Mouse (Mus musculus) liver, embryonic 14.5 days (tissue): Measurements from ENCODE around the gene Smg6. TPM values are rescaled to one million over a fixed set of nuclear protein-coding genes. Genes with fewer than 3 reads are reported as not detected.

Experiments used
- ATAC-seq: fragments of 200-750 bp; cut with Nextera tagmentation; 2 replicates; pipeline ENCODE4 v1.8.0; 2017; ENCODE audit warnings: moderate number of reproducible peaks, mild to moderate bottlenecking, moderate library complexity; ENCODE audit not compliant: insufficient read depth
- DNase-seq, 3 experiments: peaks; one replicate each; pipeline ENCODE4 v3.0.0-alpha.2; 2012 to 2013; ENCODE audit warnings: low read depth in 3 of 3, low spot score in 3 of 3
- H3K27ac ChIP-seq: fragments of 300-500 bp; sonication (generic); 2 replicates; pipeline ENCODE4 v1.5.1; 2014; ENCODE audit warnings: moderate library complexity, mild to moderate bottlenecking, control low read depth, inconsistent platforms
- H3K27me3 ChIP-seq: fragments of 300-500 bp; sonication (generic); 2 replicates; pipeline ENCODE4 v1.6.1; 2014; ENCODE audit warnings: mild to moderate bottlenecking, low read length, moderate library complexity; ENCODE audit not compliant: control insufficient read depth, insufficient read depth
- H3K36me3 ChIP-seq: fragments of 300-500 bp; sonication (generic); replicated peaks from 2 replicates; pipeline ENCODE4 v1.6.1; 2014; ENCODE audit warnings: low read depth; ENCODE audit not compliant: control insufficient read depth, insufficient read depth
- H3K4me1 ChIP-seq, 2 experiments: fragments of 200-500 bp in 1 of 2; fragments of 300-500 bp in 1 of 2; sonication (generic) in 1 of 2; replicated peaks; 2 replicates each; pipeline ENCODE4 v1.6.1; 2012 to 2014; ENCODE audit warnings: antibody characterized with exemption in 1 of 2, inconsistent platforms in 1 of 2, low read length in 1 of 2; ENCODE audit not compliant: control insufficient read depth in 2 of 2, insufficient read depth in 2 of 2
- H3K4me2 ChIP-seq: fragments of 300-500 bp; sonication (generic); 2 replicates; pipeline ENCODE4 v1.6.1; 2014; ENCODE audit warnings: low read depth, mild to moderate bottlenecking, control low read depth, moderate library complexity
- H3K4me3 ChIP-seq, 2 experiments: fragments of 200-500 bp in 1 of 2; fragments of 300-500 bp in 1 of 2; sonication (generic) in 1 of 2; 2 replicates each; pipeline ENCODE4 v1.5.1; 2012 to 2014; ENCODE audit warnings: low read depth in 2 of 2, low read length in 2 of 2, mild to moderate bottlenecking in 2 of 2, control low read depth in 1 of 2, inconsistent platforms in 1 of 2, moderate library complexity in 1 of 2; ENCODE audit not compliant: insufficient read depth in 1 of 2
- H3K9ac ChIP-seq: fragments of 300-500 bp; sonication (generic); replicated peaks from 2 replicates; pipeline ENCODE4 v1.6.1; 2014; ENCODE audit warnings: mild to moderate bottlenecking, control low read depth, moderate library complexity
- H3K9me3 ChIP-seq: fragments of 300-500 bp; sonication (generic); 2 replicates; pipeline ENCODE4 v1.6.1; 2016; ENCODE audit warnings: low read length, mixed read lengths; ENCODE audit not compliant: control insufficient read depth
- CTCF ChIP-seq: IDR thresholded peaks from 2 replicates; pipeline ENCODE4 v1.5.1; 2016; ENCODE audit warnings: antibody characterized with exemption, low read depth, control low read depth
- EP300 ChIP-seq: IDR thresholded peaks from 2 replicates; pipeline ENCODE4 v1.6.1; 2016; ENCODE audit warnings: antibody characterized with exemption, low read depth
- WGBS: fragments of 180-500 bp; shearing (Covaris S2); extraction: QIAGEN DNeasy Blood & Tissue Kit; methylation state at CpG from one replicate; pipeline ENCODE4 v1.1.7; 2014; ENCODE audit not compliant: insufficient replicate concordance; 5-methylcytosine and 5-hydroxymethylcytosine counted together
- polyA plus RNA-seq, 2 experiments: library from polyadenylated mRNA; depleted of rRNA in 1 of 2; stranded (reverse) in 1 of 2; unstranded in 1 of 2; fragments of >200 nt; fragmentation: Nextera tagmentation in 1 of 2; extraction: Ambion mirVana in 1 of 2; gene quantifications; 2 replicates each; pipeline versions ENCODE4 v1.2.1 to v1.2.3; 2012 to 2014

The Smg6 gene
- polyA plus RNA-seq, 2 experiments = 3.2 to 5.9 TPM

GRCm38 (mm10) chr11:75162591-75163080 is 237.0 kb downstream of the Smg6 start:
- no peaks in the 10 kb centered on the region for H3K9me3 ChIP-seq
- ATAC-seq (no peak), DNase-seq (no peak)
- H3K27me3 ChIP-seq = peaks cover 32% of the 10 kb centered on the region
- H3K36me3 ChIP-seq = no peaks in the 10 kb centered on the region
- H3K9ac ChIP-seq = no peak overlapping the region
- WGBS = 83% methylated on average over 12 of the region's 12 CpGs
- peaks cover 0 to 2% of the 10 kb centered on the region in 2 experiments; a peak in 1 of 4 replicates for H3K4me1 ChIP-seq
- H3K4me2 ChIP-seq = no peak overlapping the region
- H3K4me3 ChIP-seq = no peak overlapping the region
- TF ChIP-seq CTCF (no peak), EP300 (no peak)
- no peak overlapping the region for H3K27ac ChIP-seq

GRCm38 (mm10) chr11:75163379-75163778 is 237.8 kb downstream of the Smg6 start:
- Histone ChIP-seq H3K36me3 (no peaks in the 10 kb centered on the region), H3K27me3 (peaks cover 39% of the 10 kb centered on the region), H3K9me3 (no peaks in the 10 kb centered on the region), H3K9ac (no peak overlapping the region), H3K4me3 (no peak overlapping the region), H3K4me2 (no peak overlapping the region), H3K4me1 (no peaks in the 10 kb centered on the region), H3K27ac (no peak overlapping the region)
- DNase-seq (no peak), ATAC-seq (no peak)
- 62% methylated on average over 6 of the region's 6 CpGs for WGBS
- TF ChIP-seq EP300 (no peak), CTCF (no peak)

- Histone ChIP-seq H3K4me3 (no peak overlapping the region), H3K27me3 (peaks cover 46% of the 10 kb centered on the region), H3K9ac (no peak overlapping the region), H3K27ac (no peak overlapping the region), H3K4me1 (no peaks in the 10 kb centered on the region), H3K4me2 (no peak overlapping the region), H3K9me3 (no peaks in the 10 kb centered on the region), H3K36me3 (no peaks in the 10 kb centered on the region)
- 85% methylated on average over 2 of the region's 2 CpGs for WGBS
- ATAC-seq (no peak), DNase-seq (no peak)
- TF ChIP-seq EP300 (no peak), CTCF (no peak)
Observed at GRCm38 (mm10) chr11:75164051-75164450, 238.4 kb downstream of the Smg6 start.

GRCm38 (mm10) chr11:75164750-75165149 is 239.1 kb downstream of the Smg6 start:
- DNase-seq (no peak), ATAC-seq (no peak)
- no peaks in the 10 kb centered on the region for H3K9me3 ChIP-seq
- no peak for TF ChIP-seq EP300
- peak; percentile 43; the same call in 1 of the 2 replicates for TF ChIP-seq CTCF
- H3K4me1 ChIP-seq = no peaks in the 10 kb centered on the region; a peak in 1 of 4 replicates
- H3K9ac ChIP-seq = no peak overlapping the region
- H3K36me3 ChIP-seq = no peaks in the 10 kb centered on the region
- peak overlapping the region; percentile 27; the same call in 1 of the 2 replicates for H3K4me2 ChIP-seq
- peaks cover 53% of the 10 kb centered on the region for H3K27me3 ChIP-seq
- H3K4me3 ChIP-seq = 0 out of 4 replicates have a peak overlapping the region, but pooled peaks of 1 of the 2 experiments have one; percentile 5
- H3K27ac ChIP-seq = no peak overlapping the region
- 5% methylated on average over 15 of the region's 15 CpGs for WGBS

- WGBS = 7% methylated on average over 54 of the region's 54 CpGs
- H3K4me2 ChIP-seq = peak overlapping the region; percentile 40
- no peaks in the 10 kb centered on the region for H3K9me3 ChIP-seq
- no peak for TF ChIP-seq EP300
- peak; percentile 94 for TF ChIP-seq CTCF
- ATAC-seq = 0 out of 2 replicates have a peak, but pooled peaks have one; percentile 33
- peak overlapping the region in 1 of 2 experiments; percentile 34; a peak in 2 of 4 replicates for H3K4me3 ChIP-seq
- no peaks in the 10 kb centered on the region for H3K36me3 ChIP-seq
- peak in 2 of 3 experiments; percentile 31 to 47 for DNase-seq
- no peak overlapping the region for H3K27ac ChIP-seq
- H3K9ac ChIP-seq = no peak overlapping the region
- peaks cover 62% of the 10 kb centered on the region for H3K27me3 ChIP-seq
- no peaks in the 10 kb centered on the region; a peak in 1 of 4 replicates for H3K4me1 ChIP-seq
Observed at GRCm38 (mm10) chr11:75165441-75166192, 240.0 kb downstream of the Smg6 start.
